Mouse (Mus musculus) thymus, adult 2 months (tissue): Measurements from ENCODE around the gene Apbb2.

Source experiments
- CTCF ChIP-seq: fragments of 200-500 bp; IDR thresholded peaks from 2 replicates; pipeline ENCODE4 v1.5.1; 2012; ENCODE audit warnings: mild to moderate bottlenecking, control low read depth, low read length, moderate library complexity, borderline replicate concordance; ENCODE audit not compliant: control insufficient read depth, poor library complexity, insufficient read depth; ENCODE audit errors: extremely low read depth
- POLR2A ChIP-seq: fragments of 200-500 bp; IDR thresholded peaks from 2 replicates; pipeline ENCODE4 v1.6.1; 2012; ENCODE audit warnings: mild to moderate bottlenecking, low read length, control low read depth, moderate library complexity; ENCODE audit not compliant: control insufficient read depth, poor library complexity, insufficient read depth; ENCODE audit errors: extremely low read depth

DNA sequence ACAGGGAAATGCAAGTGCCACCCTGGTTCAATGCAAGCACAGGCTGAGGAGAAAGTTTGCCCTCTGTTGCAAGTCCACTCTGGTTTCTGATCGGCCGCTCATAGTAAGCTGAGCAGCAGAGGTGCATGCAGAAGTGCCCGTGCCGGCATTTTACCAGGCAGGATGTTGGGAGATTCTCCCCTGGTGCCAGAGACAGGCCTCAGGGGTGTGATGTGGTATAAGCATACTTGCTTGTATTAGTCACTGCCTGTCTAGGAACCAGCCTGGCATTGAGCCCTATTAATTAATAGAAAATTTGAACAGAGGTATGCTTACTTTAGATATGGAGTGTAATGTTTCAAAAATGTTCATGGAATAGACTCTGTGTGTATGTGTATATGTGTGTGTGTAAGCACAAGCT, 244.2 kb downstream of the Apbb2 start:
- no peak for TF ChIP-seq POLR2A
- no peak for TF ChIP-seq CTCF
